Mouse (Mus musculus): ENCODE data around the gene Zp2. TPM values are rescaled to one million over a fixed set of nuclear protein-coding genes. Genes with fewer than 3 reads are reported as not detected.
A peak's percentile ranks its signal among the peaks of the same experiment; 100 is the strongest.

Gene Zp2
- not detected in 2 replicates for polyA plus RNA-seq (2016; fragmentation: Nextera tagmentation; extraction: Ambion mirVana)

DNA sequence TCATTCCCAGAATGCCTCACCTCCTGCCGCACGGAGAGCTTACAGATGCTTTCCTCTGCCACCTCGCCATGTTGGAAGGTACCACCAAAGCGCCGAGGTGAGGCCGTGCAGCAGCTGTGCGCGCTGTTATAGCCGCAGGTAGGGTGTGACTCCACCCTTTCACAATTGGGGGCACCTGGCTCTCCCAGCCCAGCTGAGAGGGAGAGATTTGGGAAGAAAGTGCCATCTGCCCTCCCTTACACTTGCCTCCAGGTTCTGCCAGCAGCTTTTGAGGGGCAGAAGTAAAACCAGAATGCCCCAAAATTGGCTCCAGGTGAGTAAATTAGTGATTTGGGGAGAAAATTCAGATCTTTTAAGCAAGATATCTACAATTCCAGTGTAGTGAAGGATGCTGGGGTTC, at the start of gene Zp2:
Zp2 (minus strand) TSS at position 101 of the 400 bp plus-strand sequence.
- Histone ChIP-seq H3K4me1 (replicated peaks) (no peaks in the 10 kb centered on the region), H3K4me2 (no peak within 1 kb of the TSS), H3K9me3 (replicated peaks) (no peaks in the 10 kb centered on the region), H3K4me3 (no peak within 1 kb of the TSS), H3K9ac (no peak within 1 kb of the TSS), H3K27me3 (replicated peaks) (no peaks in the 10 kb centered on the region), H3K27ac (ENCODE audit: poor library complexity, severe bottlenecking) (no peak within 1 kb of the TSS), H3K36me3 (no peaks in the 10 kb centered on the region)
- no peak for ATAC-seq (ENCODE audit: insufficient number of reproducible peaks, low FRiP score)
- 46% methylated on average over 9 of the region's 9 CpGs for WGBS

DNA sequence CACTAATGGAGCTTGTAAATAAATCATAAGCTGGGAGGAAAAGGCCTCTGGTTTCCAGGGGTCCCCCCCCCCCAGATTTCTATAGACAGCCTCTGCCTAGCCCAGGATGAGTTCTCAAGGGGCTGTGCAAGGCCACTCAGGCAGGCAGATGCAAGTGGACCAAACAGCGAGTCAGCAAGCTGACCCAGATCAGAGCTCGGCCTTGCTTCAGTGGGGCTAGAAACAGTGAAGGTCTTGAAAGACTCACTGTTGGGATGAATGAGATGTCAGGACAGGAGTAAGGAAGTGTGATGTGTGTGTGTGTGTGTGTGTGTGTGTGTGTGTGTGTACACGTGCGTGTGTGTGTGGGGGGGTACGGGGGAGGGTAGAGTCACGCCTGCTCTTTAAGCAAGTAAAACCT, 47.7 kb upstream of the Zp2 start:
- Histone ChIP-seq H3K4me1 (replicated peaks) (peaks cover 12% of the 10 kb centered on the region; the same call in 1 of the 2 replicates), H3K27ac (ENCODE audit: poor library complexity, severe bottlenecking) (no peak overlapping the region), H3K9me3 (replicated peaks) (no peaks in the 10 kb centered on the region), H3K9ac (no peak overlapping the region), H3K27me3 (replicated peaks) (no peaks in the 10 kb centered on the region), H3K4me3 (no peak overlapping the region), H3K36me3 (no peaks in the 10 kb centered on the region), H3K4me2 (no peak overlapping the region)
- ATAC-seq (ENCODE audit: insufficient number of reproducible peaks, low FRiP score): no peak
- WGBS: 71% methylated on average over 6 of the region's 6 CpGs

GRCm38 (mm10) chr7:120192207-120192606, 47.1 kb upstream of the Zp2 start:
- H3K4me1 ChIP-seq (replicated peaks): peaks cover 12% of the 10 kb centered on the region; the same call in 1 of the 2 replicates
- H3K4me2 ChIP-seq: no peak overlapping the region
- H3K36me3 ChIP-seq: no peaks in the 10 kb centered on the region
- ATAC-seq (ENCODE audit: insufficient number of reproducible peaks, low FRiP score): no peak
- no peaks in the 10 kb centered on the region for H3K9me3 ChIP-seq (replicated peaks)
- 54% methylated on average over 3 of the region's 3 CpGs for WGBS
- H3K27ac ChIP-seq (ENCODE audit: poor library complexity, severe bottlenecking): no peak overlapping the region
- no peak overlapping the region for H3K9ac ChIP-seq
- no peaks in the 10 kb centered on the region for H3K27me3 ChIP-seq (replicated peaks)
- H3K4me3 ChIP-seq: no peak overlapping the region

- WGBS: 11% methylated on average over 8 of the region's 8 CpGs
- Histone ChIP-seq H3K9ac (no peak overlapping the region), H3K27ac (ENCODE audit: poor library complexity, severe bottlenecking) (no peak overlapping the region), H3K9me3 (replicated peaks) (no peaks in the 10 kb centered on the region), H3K36me3 (no peaks in the 10 kb centered on the region), H3K4me1 (replicated peaks) (peaks cover 12% of the 10 kb centered on the region; the same call in 1 of the 2 replicates), H3K4me2 (no peak overlapping the region), H3K4me3 (no peak overlapping the region), H3K27me3 (replicated peaks) (no peaks in the 10 kb centered on the region)
- ATAC-seq (ENCODE audit: insufficient number of reproducible peaks, low FRiP score): 0 out of 2 replicates have a peak, but pooled peaks have one; percentile 53
Observed at GRCm38 (mm10) chr7:120190150-120190665, 45.1 kb upstream of the Zp2 start.

- Histone ChIP-seq H3K36me3 (no peaks in the 10 kb centered on the region), H3K4me3 (no peak overlapping the region), H3K9ac (no peak overlapping the region), H3K4me1 (replicated peaks) (peaks cover 12% of the 10 kb centered on the region; the same call in 1 of the 2 replicates), H3K4me2 (no peak overlapping the region), H3K27me3 (replicated peaks) (no peaks in the 10 kb centered on the region), H3K9me3 (replicated peaks) (no peaks in the 10 kb centered on the region), H3K27ac (ENCODE audit: poor library complexity, severe bottlenecking) (0 out of 2 replicates have a peak overlapping the region, but pooled peaks have one; percentile 7)
- 57% methylated on average over 8 of the region's 8 CpGs for WGBS
- no peak for ATAC-seq (ENCODE audit: insufficient number of reproducible peaks, low FRiP score)
Observed at GRCm38 (mm10) chr7:120189369-120190149, 44.5 kb upstream of the Zp2 start.

DNA sequence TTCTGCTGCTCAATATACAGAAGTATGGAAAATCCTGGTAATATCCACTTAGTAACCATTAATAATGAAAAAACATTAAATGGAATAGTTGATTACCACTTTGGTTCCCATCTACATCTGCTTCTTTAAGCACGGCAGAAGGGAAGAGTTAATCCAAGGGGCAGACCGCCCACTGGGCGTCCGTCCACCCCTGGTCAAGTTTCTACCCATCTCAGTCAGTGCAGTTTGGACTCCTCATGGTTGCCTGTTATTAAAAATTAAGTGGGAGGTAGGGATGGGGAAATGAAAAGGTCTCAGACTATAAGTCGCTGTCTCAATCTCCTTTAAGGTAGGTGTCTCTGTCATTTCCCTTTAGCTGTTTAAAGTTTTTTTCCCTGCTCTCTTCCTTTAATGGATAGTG, 43.9 kb upstream of the Zp2 start:
- ATAC-seq (ENCODE audit: insufficient number of reproducible peaks, low FRiP score): no peak
- Histone ChIP-seq H3K27ac (ENCODE audit: poor library complexity, severe bottlenecking) (no peak overlapping the region), H3K27me3 (replicated peaks) (no peaks in the 10 kb centered on the region), H3K4me2 (no peak overlapping the region), H3K9ac (no peak overlapping the region), H3K4me1 (replicated peaks) (peaks cover 12% of the 10 kb centered on the region; the same call in 1 of the 2 replicates), H3K36me3 (no peaks in the 10 kb centered on the region), H3K4me3 (no peak overlapping the region), H3K9me3 (replicated peaks) (no peaks in the 10 kb centered on the region)
- whole genome bisulfite sequencing: 90% methylated on average over 5 of the region's 5 CpGs

GRCm38 (mm10) chr7:120182891-120183290, 37.8 kb upstream of the Zp2 start:
- no peak overlapping the region for H3K4me3 ChIP-seq
- no peak overlapping the region for H3K9ac ChIP-seq
- H3K27me3 ChIP-seq (replicated peaks): no peaks in the 10 kb centered on the region
- no peaks in the 10 kb centered on the region for H3K9me3 ChIP-seq (replicated peaks)
- no peak for ATAC-seq (ENCODE audit: insufficient number of reproducible peaks, low FRiP score)
- no peak overlapping the region for H3K27ac ChIP-seq (ENCODE audit: poor library complexity, severe bottlenecking)
- H3K36me3 ChIP-seq: no peaks in the 10 kb centered on the region
- H3K4me1 ChIP-seq (replicated peaks): no peaks in the 10 kb centered on the region
- H3K4me2 ChIP-seq: no peak overlapping the region

GRCm38 (mm10) chr7:120181401-120182230, 36.5 kb upstream of the Zp2 start:
- Histone ChIP-seq H3K4me2 (no peak overlapping the region), H3K9ac (no peak overlapping the region), H3K4me3 (no peak overlapping the region), H3K9me3 (replicated peaks) (no peaks in the 10 kb centered on the region), H3K4me1 (replicated peaks) (no peaks in the 10 kb centered on the region), H3K27me3 (replicated peaks) (no peaks in the 10 kb centered on the region), H3K27ac (ENCODE audit: poor library complexity, severe bottlenecking) (no peak overlapping the region), H3K36me3 (no peaks in the 10 kb centered on the region)
- WGBS: 93% methylated on average over 4 of the region's 4 CpGs
- ATAC-seq (ENCODE audit: insufficient number of reproducible peaks, low FRiP score): no peak

- Histone ChIP-seq H3K9ac (no peak overlapping the region), H3K36me3 (no peaks in the 10 kb centered on the region), H3K27ac (ENCODE audit: poor library complexity, severe bottlenecking) (no peak overlapping the region), H3K4me3 (no peak overlapping the region), H3K27me3 (replicated peaks) (no peaks in the 10 kb centered on the region), H3K9me3 (replicated peaks) (no peaks in the 10 kb centered on the region), H3K4me2 (no peak overlapping the region), H3K4me1 (replicated peaks) (no peaks in the 10 kb centered on the region)
- no peak for ATAC-seq (ENCODE audit: insufficient number of reproducible peaks, low FRiP score)
- 76% methylated on average over 5 of the region's 5 CpGs for WGBS
Observed at GRCm38 (mm10) chr7:120180547-120180946, 35.5 kb upstream of the Zp2 start.

DNA sequence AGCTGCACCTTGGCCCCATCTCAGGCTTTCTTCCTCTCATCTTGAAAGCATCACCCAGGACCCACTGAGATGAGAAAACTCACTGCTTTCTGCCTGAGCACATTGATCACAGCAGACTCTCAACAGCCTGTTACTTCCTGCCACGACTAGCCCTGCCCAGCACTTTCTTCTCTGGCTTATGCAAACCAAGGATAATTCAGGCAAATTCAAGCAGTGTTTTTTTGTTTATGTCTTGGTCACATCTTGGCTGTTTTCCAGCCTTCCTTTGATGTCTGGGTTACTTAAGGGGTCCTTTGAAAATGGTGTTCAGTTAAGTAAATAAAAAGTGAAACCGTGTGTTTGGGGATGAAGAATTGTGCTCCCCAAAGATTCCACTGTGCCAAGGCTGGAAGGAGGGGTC, 33.8 kb upstream of the Zp2 start:
- Histone ChIP-seq H3K4me1 (replicated peaks) (no peaks in the 10 kb centered on the region), H3K9ac (no peak overlapping the region), H3K27me3 (replicated peaks) (no peaks in the 10 kb centered on the region), H3K4me2 (no peak overlapping the region), H3K27ac (ENCODE audit: poor library complexity, severe bottlenecking) (no peak overlapping the region), H3K4me3 (no peak overlapping the region), H3K36me3 (no peaks in the 10 kb centered on the region), H3K9me3 (replicated peaks) (no peaks in the 10 kb centered on the region)
- ATAC-seq (ENCODE audit: insufficient number of reproducible peaks, low FRiP score): no peak
- WGBS: 23% methylated on average over 2 of the region's 2 CpGs

GRCm38 (mm10) chr7:120177611-120178010, 32.5 kb upstream of the Zp2 start:
- H3K9ac ChIP-seq: no peak overlapping the region
- 73% methylated on average over 3 of the region's 3 CpGs for WGBS
- no peak for ATAC-seq (ENCODE audit: insufficient number of reproducible peaks, low FRiP score)
- no peaks in the 10 kb centered on the region for H3K4me1 ChIP-seq (replicated peaks)
- no peak overlapping the region for H3K4me3 ChIP-seq
- H3K9me3 ChIP-seq (replicated peaks): no peaks in the 10 kb centered on the region
- no peak overlapping the region for H3K4me2 ChIP-seq
- no peaks in the 10 kb centered on the region for H3K36me3 ChIP-seq
- no peak overlapping the region for H3K27ac ChIP-seq (ENCODE audit: poor library complexity, severe bottlenecking)
- no peaks in the 10 kb centered on the region for H3K27me3 ChIP-seq (replicated peaks)

All from heart, embryonic 12.5 days (tissue).